In the genomic region with DNA sequence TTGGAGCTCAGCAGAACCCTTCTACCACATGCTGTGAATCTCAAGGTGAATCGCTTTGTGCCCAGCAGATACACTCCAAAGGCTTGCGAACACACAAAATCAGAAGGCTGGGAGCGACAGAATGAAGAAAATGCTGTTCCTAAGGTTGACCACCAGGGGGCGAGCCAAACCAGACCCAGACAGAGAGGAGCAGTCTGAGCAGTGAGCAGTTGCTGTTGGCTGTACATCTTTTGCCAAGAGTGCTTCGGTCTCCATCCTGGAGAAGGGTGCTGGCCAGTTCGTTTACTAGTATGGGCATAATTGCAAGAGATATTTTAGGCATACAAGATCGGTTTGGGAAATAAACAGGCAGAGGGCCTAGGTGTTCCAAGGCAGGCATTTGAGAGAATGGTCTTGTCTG, we compare ENCODE assay signal across 9 mouse cellular contexts. TPM values are rescaled to one million over a fixed set of nuclear protein-coding genes. Genes with fewer than 3 reads are reported as not detected.
DNase-seq lines count a peak whose midpoint lies in the region; ATAC-seq and TF ChIP-seq lines count a peak whose summit lies in the region.
"Had no signal": no experiment of that assay in that cellular context is flagged by ENCODE, and none has a peak within 500 bp of the region (broad histone marks: within the 10 kb centered on the region; RNA-seq: fewer than 3 reads in every experiment).

No protein-coding gene starts in this region.

- H3K36me3 ChIP-seq in E14TG2a.4 (ENCODE audit: insufficient read depth, low read length): no peaks in the 10 kb centered on the region
- no peaks in the 10 kb centered on the region for H3K36me3 ChIP-seq in midbrain, embryonic 11.5 days (ENCODE audit: control insufficient read depth, insufficient read depth, low read length)

- intact Hi-C loops in heart, postnatal 10 days (cut with DNase I): loop anchor here (5.0 kb wide), 1 partner anchor 904 kb away; no protein-coding TSS in a partner anchor

- no peaks in the 10 kb centered on the region for H3K27me3 ChIP-seq in E14TG2a.4 (ENCODE audit: insufficient read depth, low read length)
- no peaks in the 10 kb centered on the region for H3K27me3 ChIP-seq in midbrain, embryonic 11.5 days (ENCODE audit: control insufficient read depth, insufficient read depth, low read length)

- H3K9me3 ChIP-seq in E14TG2a.4 (ENCODE audit: low read length): no peaks in the 10 kb centered on the region
- H3K9me3 ChIP-seq in midbrain, embryonic 11.5 days (ENCODE audit: control insufficient read depth, low read length): no peaks in the 10 kb centered on the region

- H3K9ac ChIP-seq in midbrain, embryonic 11.5 days (ENCODE audit: low read length): no peak overlapping the region

- no peak overlapping the region for H3K4me3 ChIP-seq in E14TG2a.4 (replicated peaks; ENCODE audit: low read length)
- H3K4me3 ChIP-seq in midbrain, embryonic 11.5 days (ENCODE audit: low read depth, low read length): no peak overlapping the region

- WGBS in midbrain, embryonic 11.5 days: 37% methylated on average over 7 of the region's 7 CpGs

- no peaks in the 10 kb centered on the region for H3K4me1 ChIP-seq in E14TG2a.4 (replicated peaks; ENCODE audit: low read depth, low read length)
- H3K4me1 ChIP-seq in midbrain, embryonic 11.5 days (ENCODE audit: control insufficient read depth, insufficient read depth, low read length): no peaks in the 10 kb centered on the region

- DNase-seq in adrenal gland, adult 2 months: peak; percentile 44
- DNase-seq in embryo, embryonic 10.5 days (ENCODE audit: low spot score): peak; percentile 59
- DNase-seq in heart, postnatal 10 days: peak; percentile 48 to 67
- peak; percentile 38 to 59 for DNase-seq in layer of hippocampus, postnatal 36 days
- DNase-seq in midbrain, embryonic 11.5 days (ENCODE audit: low spot score, missing footprints): peak; percentile 83
- DNase-seq in right cerebral cortex, postnatal 4 days: peak; percentile 52

- TF ChIP-seq CTCF in E14TG2a.4 (conservative IDR thresholded peaks at IDR 0.05; ENCODE audit: low read length): peak; percentile 65

- peak; percentile 50; the same call in 1 of the 2 replicates for ATAC-seq in midbrain, embryonic 11.5 days (ENCODE audit: low FRiP score)
- no peak for ATAC-seq in erythroblast, adult 5-6 weeks (replicated peaks; ENCODE audit: low FRiP score, poor library complexity, severe bottlenecking)

- H3K4me2 ChIP-seq in midbrain, embryonic 11.5 days: no peak overlapping the region

- no peak overlapping the region for H3K27ac ChIP-seq in midbrain, embryonic 11.5 days (ENCODE audit: low read depth, low read length)

RNA-seq across cellular contexts. Expression of gene Trpc5os, which starts 52.9 kb away (rescaled TPM):
- total RNA-seq in adrenal gland, adult 2 months (2021): not detected
- polyA plus RNA-seq in adrenal gland, adult 2 months (2012; rRNA removed): not detected in 2 replicates
- total RNA-seq in heart, postnatal 10 days (2021): not detected
- not detected for total RNA-seq in layer of hippocampus, postnatal 36 days (2021)
- polyA plus RNA-seq in midbrain, embryonic 11.5 days (2014; fragmentation: Nextera tagmentation; extraction: Ambion mirVana): 0.06 TPM in 1 of 2 replicates, not detected in the other
- total RNA-seq in erythroblast, adult 5-6 weeks (2015; ENCODE audit: low replicate concordance): not detected in 2 replicates
- not detected in 2 replicates for total RNA-seq in erythroblast, adult 5-6 weeks (2017; ENCODE audit: low replicate concordance)
- polyA plus RNA-seq: heart, embryonic 14.5 days had no signal
